Mouse (Mus musculus) B cell, adult 67 days (primary cell): Measurements from ENCODE around the gene Magea1. TPM values are rescaled to one million over a fixed set of nuclear protein-coding genes. Genes with fewer than 3 reads are reported as not detected.

ENCODE experiments used
- total RNA-seq, 2 experiments: library from RNA; stranded (reverse); gene quantifications; 4 replicates each; pipeline ENCODE4 v1.2.4; 2023

Gene Magea1
- total RNA-seq, result not detected

GRCm38 (mm10) chrX:155089693-155090092 is at the start of gene Magea1:
Magea1 (minus strand) TSS chrX:155089793.

GRCm38 (mm10) chrX:155128312-155128711 is 38.7 kb upstream of the Magea1 start, which contains the start of gene Cldn34b2:
Cldn34b2 (minus strand) TSS chrX:155128412.

GRCm38 (mm10) chrX:155093566-155093965 is 4.0 kb upstream of the Magea1 start, which contains the start of gene Magea2:
Magea2 (minus strand) TSS chrX:155093666.

GRCm38 (mm10) chrX:155063045-155063444 is 26.5 kb downstream of the Magea1 start, which contains the start of gene Magea5:
Magea5 (minus strand) TSS chrX:155063145.

Other genes starting within 250 kb of the Magea1 start
- gene Cldn34b1, start 199.5 kb downstream of the Magea1 start, total RNA-seq, result not detected
- gene Magea6, start 153.8 kb downstream of the Magea1 start, total RNA-seq, result not detected
- not detected for gene Magea3, start 140.3 kb downstream of the Magea1 start, total RNA-seq
- not detected for gene Magea8, start 93.9 kb downstream of the Magea1 start, total RNA-seq
- not detected for gene Magea5, start 26.6 kb downstream of the Magea1 start, total RNA-seq
- not detected for gene Magea2, start 3.9 kb upstream of the Magea1 start, total RNA-seq
- gene Cldn34b2, start 38.6 kb upstream of the Magea1 start, total RNA-seq, result not detected
- 100 to 1,000 TPM; 280 to 331 TPM for gene Sat1, start 126.7 kb upstream of the Magea1 start, total RNA-seq
- gene Acot9, start 172.7 kb upstream of the Magea1 start, total RNA-seq, result 10 to 100 TPM; 22.4 to 27.6 TPM